Mouse (Mus musculus): ENCODE measurements around the gene Adprhl1. TPM values are rescaled to one million over a fixed set of nuclear protein-coding genes. Genes with fewer than 3 reads are reported as not detected.

Adprhl1 gene
- total RNA-seq, 2 experiments from 2014 or later: 0.43 TPM; not detected in 1

GRCm38 (mm10) chr8:13201013-13201334 is 53.0 kb downstream of the Adprhl1 start:
- no peak for ATAC-seq (replicated peaks; ENCODE audit: low FRiP score, poor library complexity, severe bottlenecking)

GRCm38 (mm10) chr8:13200301-13201012 is 53.5 kb downstream of the Adprhl1 start, which contains the start of gene Grtp1:
Gene Grtp1 (minus strand): TSS chr8:13200620.
- ATAC-seq (replicated peaks; ENCODE audit: low FRiP score, poor library complexity, severe bottlenecking): peak; percentile 7; the same call in 1 of the 2 replicates

DNA sequence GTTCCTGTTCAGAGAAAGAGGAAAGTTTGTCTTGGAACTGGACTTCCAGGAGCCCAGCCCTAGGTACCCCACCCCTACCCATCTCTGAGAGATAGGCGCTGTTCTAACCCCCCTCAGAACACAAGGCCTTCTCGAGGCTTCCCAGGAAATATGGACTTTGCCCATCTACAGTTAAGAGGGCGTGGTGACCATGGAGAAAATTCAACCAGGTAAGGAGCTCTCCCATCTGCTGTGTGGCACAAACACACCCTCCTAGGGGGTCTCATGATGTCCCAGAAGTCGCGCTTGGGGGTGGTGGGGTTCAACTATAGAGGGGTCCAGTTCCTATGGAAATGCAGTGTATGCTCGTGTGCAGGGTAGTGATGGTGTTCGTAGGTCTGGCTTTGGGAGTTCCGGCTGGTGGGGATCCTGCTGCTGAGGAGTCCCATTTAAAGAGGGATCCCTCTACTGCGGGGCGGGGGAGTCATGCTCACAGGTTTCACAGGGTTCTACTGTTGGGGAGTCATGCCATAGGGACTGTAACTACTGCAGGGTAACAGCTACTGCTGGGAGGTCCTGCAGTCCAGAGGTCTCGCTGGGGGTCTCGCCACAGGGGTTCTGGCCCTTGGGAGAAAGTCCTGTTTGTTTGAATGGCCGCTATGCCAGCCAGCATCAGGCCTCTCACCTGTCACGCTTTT is 54.4 kb downstream of the Adprhl1 start:
- no peak for ATAC-seq (replicated peaks; ENCODE audit: low FRiP score, poor library complexity, severe bottlenecking)

DNA sequence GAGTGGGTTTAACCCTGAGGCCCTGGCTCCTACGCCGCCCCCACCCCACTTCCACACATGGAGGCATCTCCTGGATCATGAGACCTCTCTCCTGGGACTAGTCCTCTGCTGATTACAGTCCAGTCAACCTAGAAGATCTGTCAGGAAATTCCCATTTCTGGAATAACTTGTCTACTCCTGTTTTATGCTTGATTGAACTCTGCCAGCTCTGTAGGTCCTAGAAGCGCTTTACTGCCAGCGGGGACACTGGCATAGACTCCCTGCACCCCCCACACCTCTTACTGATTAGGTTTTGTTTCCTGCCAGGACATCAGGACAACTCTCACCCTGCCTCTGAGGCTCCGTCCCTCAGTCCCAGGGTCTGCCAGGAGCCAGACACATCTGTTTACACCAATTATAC is 56.5 kb downstream of the Adprhl1 start:
- ATAC-seq (replicated peaks; ENCODE audit: low FRiP score, poor library complexity, severe bottlenecking): no peak

DNA sequence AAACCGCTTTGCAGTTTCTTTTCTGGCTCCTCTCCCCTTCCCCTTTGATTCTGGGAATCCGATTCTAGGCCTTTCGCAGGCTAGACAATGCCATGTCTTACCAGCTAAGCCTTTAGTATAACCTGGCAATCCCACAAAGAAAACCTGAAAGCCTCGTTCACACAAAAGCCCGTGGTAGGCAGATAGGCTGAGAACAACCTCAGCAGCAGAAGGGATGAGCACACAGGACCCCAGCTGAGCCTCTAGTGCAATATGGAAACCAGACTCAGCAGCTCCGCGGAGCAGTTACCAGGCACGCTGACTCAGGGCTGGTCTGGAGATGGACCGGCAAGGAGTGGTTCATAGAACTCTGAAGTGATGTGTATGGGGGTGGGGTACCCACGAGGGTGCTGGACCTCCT is 59.1 kb downstream of the Adprhl1 start:
- no peak for ATAC-seq (replicated peaks; ENCODE audit: low FRiP score, poor library complexity, severe bottlenecking)

DNA sequence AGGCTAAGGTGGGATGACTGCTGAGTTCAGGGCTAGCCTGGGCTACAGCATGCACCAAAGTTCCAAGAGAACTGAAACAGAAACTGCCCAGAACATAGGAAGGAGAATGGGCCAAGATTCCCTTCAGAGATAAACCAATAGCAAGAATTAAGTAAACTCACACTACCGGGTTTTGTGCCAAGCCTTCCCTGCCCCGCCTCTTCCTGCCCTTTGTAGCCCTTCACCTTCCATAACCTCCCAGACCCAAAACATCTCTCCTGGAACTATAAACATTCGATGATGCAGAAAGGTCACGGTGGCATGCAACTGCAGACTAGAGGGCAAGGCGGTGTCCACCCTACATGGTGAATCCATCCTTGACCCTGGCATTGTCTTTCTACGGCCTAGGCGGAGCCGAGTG is 63.7 kb downstream of the Adprhl1 start:
- ATAC-seq (replicated peaks; ENCODE audit: low FRiP score, poor library complexity, severe bottlenecking): no peak

- no peak for ATAC-seq (replicated peaks; ENCODE audit: low FRiP score, poor library complexity, severe bottlenecking)
These were observed 65.1 kb downstream of the Adprhl1 start for GRCm38 (mm10) chr8:13188857-13189256.

GRCm38 (mm10) chr8:13188052-13188555 is 65.9 kb downstream of the Adprhl1 start:
- ATAC-seq (replicated peaks; ENCODE audit: low FRiP score, poor library complexity, severe bottlenecking): no peak

GRCm38 (mm10) chr8:13187638-13188037 is 66.3 kb downstream of the Adprhl1 start:
- ATAC-seq (replicated peaks; ENCODE audit: low FRiP score, poor library complexity, severe bottlenecking): no peak

- ATAC-seq (replicated peaks; ENCODE audit: low FRiP score, poor library complexity, severe bottlenecking): no peak
These were observed 66.7 kb downstream of the Adprhl1 start for GRCm38 (mm10) chr8:13187229-13187628.

GRCm38 (mm10) chr8:13186819-13187218 is 67.1 kb downstream of the Adprhl1 start:
- ATAC-seq (replicated peaks; ENCODE audit: low FRiP score, poor library complexity, severe bottlenecking): no peak

DNA sequence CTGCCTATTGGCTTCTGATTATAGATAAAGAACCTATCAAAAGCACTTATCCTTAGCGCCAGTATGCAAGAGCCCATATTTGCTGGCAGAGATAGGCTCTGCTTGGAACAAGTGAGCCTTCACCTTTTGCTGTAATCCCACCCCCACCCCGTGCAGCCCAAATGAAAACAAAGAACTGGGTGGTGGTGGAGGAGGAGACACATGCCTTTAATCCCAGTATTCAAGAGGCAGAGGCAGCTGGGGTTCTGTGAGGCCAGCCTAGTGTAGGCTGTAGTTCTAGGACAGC is 72.3 kb downstream of the Adprhl1 start:
- ATAC-seq (replicated peaks; ENCODE audit: low FRiP score, poor library complexity, severe bottlenecking): no peak

DNA sequence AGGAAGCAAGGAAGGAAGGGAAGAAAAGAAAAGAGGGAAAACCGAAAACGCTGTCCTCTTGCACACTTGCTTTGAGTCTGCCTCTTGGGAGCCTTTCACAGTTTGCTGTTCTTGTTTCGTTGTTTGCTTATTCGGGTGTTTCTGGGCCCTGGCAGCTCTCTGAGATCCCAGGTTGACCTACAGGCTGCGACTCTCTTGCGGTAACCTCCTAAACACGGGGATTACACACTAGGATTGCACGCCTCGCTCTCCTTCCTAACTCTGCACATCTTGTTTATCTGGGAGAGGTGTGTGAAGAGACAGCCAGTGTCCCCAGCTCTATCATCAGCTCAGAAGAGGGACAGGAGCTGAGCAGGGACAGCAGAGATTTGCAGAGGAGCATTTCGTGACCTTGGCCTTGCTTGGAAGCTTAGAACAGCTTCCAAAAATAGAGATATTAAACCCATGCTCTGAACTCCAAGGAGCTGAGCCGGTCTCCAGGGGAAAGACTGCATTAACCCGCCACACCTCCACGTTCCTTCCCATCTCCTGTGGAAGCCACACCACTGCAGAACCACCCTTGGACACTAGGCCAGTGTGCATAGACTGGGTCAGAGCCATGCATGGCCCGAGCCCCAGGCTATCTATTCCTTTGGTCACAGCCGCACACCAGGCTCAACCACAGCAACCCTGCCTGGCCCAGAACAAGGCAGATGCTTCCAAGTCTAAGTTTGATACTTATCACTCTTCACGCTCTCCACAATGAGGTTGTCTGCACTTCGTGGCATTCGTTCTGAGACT is 72.9 kb downstream of the Adprhl1 start:
- ATAC-seq (replicated peaks; ENCODE audit: low FRiP score, poor library complexity, severe bottlenecking): no peak

GRCm38 (mm10) chr8:13180408-13180807 is 73.6 kb downstream of the Adprhl1 start:
- no peak for ATAC-seq (replicated peaks; ENCODE audit: low FRiP score, poor library complexity, severe bottlenecking)

- no peak for ATAC-seq (replicated peaks; ENCODE audit: low FRiP score, poor library complexity, severe bottlenecking)
These were observed 74.0 kb downstream of the Adprhl1 start for GRCm38 (mm10) chr8:13179948-13180347.

- no peak for ATAC-seq (replicated peaks; ENCODE audit: low FRiP score, poor library complexity, severe bottlenecking)
These were observed 74.5 kb downstream of the Adprhl1 start for GRCm38 (mm10) chr8:13179482-13179881.

DNA sequence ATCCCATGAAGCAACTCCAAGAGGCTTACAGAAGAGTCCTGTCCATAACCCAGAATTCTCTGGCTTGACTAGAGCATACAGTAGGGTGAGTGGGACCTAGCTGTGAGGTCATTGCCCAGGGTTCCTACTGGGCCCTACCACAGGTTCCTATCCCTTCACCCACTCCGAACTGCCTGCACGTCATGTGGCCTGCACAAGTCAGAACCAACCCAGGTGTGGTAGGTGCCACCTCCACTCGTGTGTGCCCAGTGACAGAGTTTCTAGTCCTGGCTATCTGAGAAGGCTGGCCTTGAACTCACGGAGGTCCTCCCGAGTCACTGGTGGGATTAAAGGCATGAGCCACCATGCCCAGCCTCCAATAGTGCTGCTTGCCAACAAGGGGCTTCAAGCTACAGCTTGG is 75.8 kb downstream of the Adprhl1 start:
- ATAC-seq (replicated peaks; ENCODE audit: low FRiP score, poor library complexity, severe bottlenecking): no peak

DNA sequence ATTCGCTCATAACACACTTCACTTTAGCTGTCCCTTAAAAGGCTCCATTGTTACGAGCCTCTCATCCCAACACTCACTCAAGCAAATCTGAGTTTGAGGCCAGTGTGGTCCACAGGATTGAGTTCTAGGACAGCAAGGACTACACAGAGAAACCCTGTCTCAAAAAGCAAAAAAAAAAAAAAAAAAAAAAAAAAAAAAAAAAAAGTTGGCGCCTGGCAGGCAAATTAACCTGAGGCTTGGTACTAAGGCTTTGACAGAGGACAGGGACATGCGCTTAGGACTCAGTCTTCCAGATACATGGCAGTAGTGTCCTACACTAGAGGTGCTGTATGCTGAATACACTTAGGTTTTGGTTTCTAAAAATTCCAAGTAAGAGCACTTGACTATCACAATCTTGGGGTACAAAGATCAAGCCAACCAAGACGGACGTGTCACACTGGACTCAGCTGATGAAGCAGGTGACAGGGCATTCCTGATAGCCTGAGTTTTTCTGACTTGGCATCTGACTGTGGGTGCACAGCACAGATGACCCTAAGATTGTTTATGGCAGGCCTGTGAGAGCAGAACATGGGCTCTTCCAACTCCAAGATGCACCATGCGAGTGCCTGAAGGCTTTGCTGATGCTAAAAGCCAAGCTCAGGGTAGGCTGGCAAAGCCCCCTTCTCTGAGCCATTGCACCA is 76.6 kb downstream of the Adprhl1 start:
- no peak for ATAC-seq (replicated peaks; ENCODE audit: low FRiP score, poor library complexity, severe bottlenecking)

- ATAC-seq (replicated peaks; ENCODE audit: low FRiP score, poor library complexity, severe bottlenecking): no peak
These were observed 78.3 kb downstream of the Adprhl1 start for GRCm38 (mm10) chr8:13175650-13176049.

DNA sequence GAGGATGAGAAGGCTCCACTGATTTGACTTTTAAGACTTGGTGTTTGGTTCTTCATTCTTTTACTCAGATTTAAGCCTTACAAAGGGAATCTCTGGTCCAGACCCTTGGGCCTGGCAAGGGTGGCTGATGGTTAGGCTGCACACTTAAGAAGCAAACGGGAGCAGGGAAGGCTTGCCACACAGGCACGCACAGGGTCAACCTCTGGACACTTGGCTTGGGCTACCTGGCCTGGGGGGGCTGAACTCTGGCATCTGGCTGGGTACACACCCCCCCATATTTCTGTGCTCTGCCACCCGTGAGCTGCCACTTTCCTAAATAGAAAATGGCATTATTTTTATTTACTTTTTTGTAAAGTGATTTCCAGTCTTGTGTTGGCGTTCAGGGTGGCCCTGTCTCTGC is 79.2 kb downstream of the Adprhl1 start:
- no peak for ATAC-seq (replicated peaks; ENCODE audit: low FRiP score, poor library complexity, severe bottlenecking)
